Mouse (Mus musculus) hindbrain, embryonic 10.5 days (tissue): ENCODE results near the gene Wfdc17. TPM values are rescaled to one million over a fixed set of nuclear protein-coding genes. Genes with fewer than 3 reads are reported as not detected.

Experiments
- DNase-seq: peaks from one replicate; pipeline ENCODE4 v3.0.0-alpha.2; 2017; ENCODE audit warnings: low spot score
- H3K27ac ChIP-seq: fragments of 300-500 bp; sonication (generic); 2 replicates; pipeline ENCODE4 v1.5.1; 2016; ENCODE audit warnings: mild to moderate bottlenecking, moderate library complexity
- H3K27me3 ChIP-seq: fragments of 300-500 bp; sonication (generic); 2 replicates; pipeline ENCODE4 v1.6.1; 2016; ENCODE audit warnings: mild to moderate bottlenecking; ENCODE audit not compliant: poor library complexity, insufficient read depth, severe bottlenecking
- H3K36me3 ChIP-seq: fragments of 300-500 bp; sonication (generic); 2 replicates; pipeline ENCODE4 v1.6.1; 2016; ENCODE audit warnings: mild to moderate bottlenecking, moderate library complexity
- H3K4me1 ChIP-seq: fragments of 300-500 bp; sonication (generic); replicated peaks from 2 replicates; pipeline ENCODE4 v1.6.1; 2016; ENCODE audit warnings: mild to moderate bottlenecking
- H3K4me3 ChIP-seq: fragments of 300-500 bp; sonication (generic); 2 replicates; pipeline ENCODE4 v1.5.1; 2016; ENCODE audit warnings: mild to moderate bottlenecking, moderate library complexity
- H3K9me3 ChIP-seq: fragments of 300-500 bp; sonication (generic); 2 replicates; pipeline ENCODE4 v1.6.1; 2016; ENCODE audit warnings: mild to moderate bottlenecking, moderate library complexity
- WGBS: fragments of 180-500 bp; shearing (Covaris S2); methylation state at CpG from one replicate; pipeline ENCODE4 v1.1.7; 2016; 5-methylcytosine and 5-hydroxymethylcytosine counted together
- polyA plus RNA-seq: library from polyadenylated mRNA; unstranded; fragments of >200 nt; fragmentation: Nextera tagmentation; extraction: Ambion mirVana; gene quantifications from 2 replicates; pipeline ENCODE4 v1.2.1, GENCODE M21; 2016

Wfdc17 gene
- polyA plus RNA-seq, result 0.31 TPM in 1 of 2 replicates, not detected in the other

- Histone ChIP-seq H3K27ac (no peak within 1 kb of the TSS), H3K4me1 (no peaks in the 10 kb centered on the region), H3K36me3 (no peaks in the 10 kb centered on the region), H3K27me3 (no peaks in the 10 kb centered on the region), H3K9me3 (no peaks in the 10 kb centered on the region), H3K4me3 (no peak within 1 kb of the TSS)
- no peak for DNase-seq
- WGBS, result 66% methylated on average over 1 of the region's 1 CpGs
Observed at GRCm38 (mm10) chr11:83703705-83704104, at the start of gene Wfdc17. Gene Wfdc17 (plus strand): TSS chr11:83703991.

DNA sequence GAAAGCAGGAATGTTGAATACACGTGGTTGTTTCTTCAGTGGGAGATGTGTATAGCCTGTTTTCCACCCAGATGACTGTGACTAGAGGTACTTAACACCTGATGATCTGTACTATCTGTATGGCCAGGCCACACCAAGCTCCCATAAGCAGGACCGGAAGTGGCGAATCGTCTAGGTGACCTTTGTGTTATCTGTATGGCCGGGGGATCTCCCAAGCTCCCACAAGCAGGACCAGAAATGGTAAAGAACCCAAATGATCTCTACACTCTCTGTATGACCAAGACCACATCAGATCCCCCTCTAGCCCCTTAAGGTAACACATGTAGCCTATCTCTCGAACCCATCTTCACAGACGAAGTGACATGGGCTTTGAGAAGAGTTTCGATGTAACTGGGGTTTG is 49.2 kb upstream of the Wfdc17 start:
- DNase-seq, result no peak
- no peaks in the 10 kb centered on the region for H3K36me3 ChIP-seq
- no peaks in the 10 kb centered on the region for H3K27me3 ChIP-seq
- H3K4me3 ChIP-seq, result no peak overlapping the region
- H3K9me3 ChIP-seq, result no peaks in the 10 kb centered on the region
- 88% methylated on average over 8 of the region's 8 CpGs for WGBS
- H3K4me1 ChIP-seq, result no peaks in the 10 kb centered on the region
- no peak overlapping the region for H3K27ac ChIP-seq

DNA sequence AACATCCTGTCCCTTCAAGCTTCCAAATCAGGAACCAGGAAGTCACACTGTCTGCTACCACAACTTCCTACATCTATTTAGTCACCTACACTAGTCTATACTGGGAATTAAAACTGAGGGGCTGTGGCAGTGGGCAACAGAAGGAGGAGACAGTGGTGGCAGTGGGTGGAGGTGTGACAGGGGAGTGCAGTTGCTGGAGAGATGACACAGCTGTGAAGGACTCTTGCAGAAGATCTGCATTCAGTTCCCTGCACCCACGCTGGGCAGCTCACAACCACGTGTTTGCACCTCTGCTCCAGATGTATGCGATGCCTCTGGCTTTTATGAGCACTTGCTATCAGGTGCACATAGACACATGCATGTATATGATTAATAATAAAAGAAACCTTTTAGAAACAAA is 46.3 kb upstream of the Wfdc17 start:
- Histone ChIP-seq H3K27ac (no peak overlapping the region), H3K36me3 (no peaks in the 10 kb centered on the region), H3K4me3 (no peak overlapping the region), H3K9me3 (no peaks in the 10 kb centered on the region), H3K27me3 (no peaks in the 10 kb centered on the region), H3K4me1 (no peaks in the 10 kb centered on the region)
- 73% methylated on average over 3 of the region's 3 CpGs for WGBS
- no peak for DNase-seq

- 81% methylated on average over 6 of the region's 6 CpGs for WGBS
Observed at GRCm38 (mm10) chr11:83658797-83659196, 45.0 kb upstream of the Wfdc17 start.

DNA sequence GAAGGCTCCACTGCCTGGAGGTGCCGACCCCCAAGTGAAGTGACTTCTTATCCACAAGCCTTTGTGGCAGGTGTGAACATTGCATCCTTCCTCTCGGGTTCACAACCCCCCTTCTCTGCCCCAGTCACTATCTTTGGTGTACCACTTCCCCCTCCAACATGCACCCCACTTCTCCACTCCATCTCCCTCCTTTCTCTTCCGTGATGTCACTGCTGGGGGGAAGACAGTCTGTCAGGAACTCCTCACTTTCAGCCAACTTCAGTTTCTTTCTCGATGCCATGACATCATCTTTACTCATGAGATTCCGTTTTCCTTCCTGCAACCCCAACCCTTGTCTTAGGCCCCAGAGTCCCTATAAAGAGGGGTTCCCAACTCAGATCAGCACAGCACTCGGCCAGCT is 41.6 kb upstream of the Wfdc17 start, which contains the start of gene Ccl4:
Ccl4 (plus strand) TSS at position 381 of the 400 bp plus-strand sequence.
- no peak for DNase-seq
- Histone ChIP-seq H3K27me3 (no peaks in the 10 kb centered on the region), H3K4me3 (no peak within 1 kb of the TSS), H3K4me1 (no peaks in the 10 kb centered on the region), H3K36me3 (no peaks in the 10 kb centered on the region), H3K27ac (no peak within 1 kb of the TSS), H3K9me3 (no peaks in the 10 kb centered on the region)
- WGBS, result 84% methylated on average over 6 of the region's 6 CpGs

More at GRCm38 (mm10) chr11:83658797-83659196, 45.0 kb upstream of the Wfdc17 start:
- H3K36me3 ChIP-seq, result no peaks in the 10 kb centered on the region
- no peaks in the 10 kb centered on the region for H3K4me1 ChIP-seq
- no peak overlapping the region for H3K27ac ChIP-seq
- no peaks in the 10 kb centered on the region for H3K27me3 ChIP-seq
- H3K9me3 ChIP-seq, result no peaks in the 10 kb centered on the region
- DNase-seq, result no peak
- H3K4me3 ChIP-seq, result no peak overlapping the region

GRCm38 (mm10) chr11:83663532-83663931 is 40.3 kb upstream of the Wfdc17 start:
- DNase-seq, result no peak
- H3K4me1 ChIP-seq, result no peaks in the 10 kb centered on the region
- no peaks in the 10 kb centered on the region for H3K27me3 ChIP-seq
- no peak overlapping the region for H3K4me3 ChIP-seq
- no peak overlapping the region for H3K27ac ChIP-seq
- no peaks in the 10 kb centered on the region for H3K9me3 ChIP-seq
- H3K36me3 ChIP-seq, result no peaks in the 10 kb centered on the region
- 86% methylated on average over 5 of the region's 5 CpGs for whole genome bisulfite sequencing

GRCm38 (mm10) chr11:83671743-83672142 is 32.0 kb upstream of the Wfdc17 start:
- Histone ChIP-seq H3K4me1 (no peaks in the 10 kb centered on the region), H3K9me3 (no peaks in the 10 kb centered on the region), H3K36me3 (no peaks in the 10 kb centered on the region), H3K27me3 (no peaks in the 10 kb centered on the region), H3K4me3 (no peak overlapping the region), H3K27ac (no peak overlapping the region)
- DNase-seq, result no peak

GRCm38 (mm10) chr11:83675665-83676064 is 28.1 kb upstream of the Wfdc17 start:
- H3K36me3 ChIP-seq, result no peaks in the 10 kb centered on the region
- no peaks in the 10 kb centered on the region for H3K27me3 ChIP-seq
- WGBS, result 86% methylated on average over 1 of the region's 1 CpGs
- no peak overlapping the region for H3K4me3 ChIP-seq
- H3K27ac ChIP-seq, result no peak overlapping the region
- no peaks in the 10 kb centered on the region for H3K9me3 ChIP-seq
- DNase-seq, result no peak
- H3K4me1 ChIP-seq, result no peaks in the 10 kb centered on the region

DNA sequence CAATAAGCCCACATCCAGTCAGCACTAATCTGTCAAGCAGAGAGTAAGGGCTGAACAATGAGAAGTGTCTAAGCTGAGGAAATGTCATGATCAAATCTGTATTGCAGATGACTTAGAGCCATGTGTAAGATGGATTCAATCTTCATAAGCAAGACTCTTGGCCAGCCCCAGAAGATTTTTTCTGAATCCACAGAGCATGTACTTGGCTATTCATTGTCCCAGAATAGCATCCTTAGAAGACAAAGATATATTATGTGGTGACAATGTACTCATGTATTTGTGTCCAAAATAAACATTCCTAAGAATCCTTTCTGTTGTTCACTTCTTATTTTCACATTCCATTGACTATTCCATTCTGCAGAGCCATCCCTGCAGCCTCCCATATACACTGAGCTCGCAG is 13.9 kb upstream of the Wfdc17 start:
- Histone ChIP-seq H3K27ac (no peak overlapping the region), H3K36me3 (no peaks in the 10 kb centered on the region), H3K4me3 (no peak overlapping the region), H3K27me3 (no peaks in the 10 kb centered on the region), H3K4me1 (no peaks in the 10 kb centered on the region), H3K9me3 (no peaks in the 10 kb centered on the region)
- WGBS, result 83% methylated on average over 1 of the region's 1 CpGs
- DNase-seq, result no peak

DNA sequence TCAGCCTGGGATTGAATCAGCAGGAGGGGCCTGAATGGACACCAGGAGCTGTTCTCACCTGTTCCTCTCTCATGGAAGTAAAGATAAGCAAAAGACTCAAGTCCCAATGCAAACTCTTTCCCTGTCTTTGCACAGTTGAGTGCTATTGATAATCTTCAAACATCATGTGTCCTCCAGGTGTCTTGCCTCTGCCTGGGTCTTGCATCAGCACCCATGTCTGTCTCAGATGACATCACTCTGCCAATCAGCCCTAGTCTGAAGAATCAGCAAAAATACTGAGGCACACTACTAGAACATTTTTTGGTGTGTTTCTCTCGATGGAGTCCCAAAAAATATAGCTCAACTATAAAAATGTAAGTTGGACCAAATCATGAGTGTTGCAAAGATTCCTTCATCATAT is 11.8 kb upstream of the Wfdc17 start:
- no peaks in the 10 kb centered on the region for H3K9me3 ChIP-seq
- no peaks in the 10 kb centered on the region for H3K27me3 ChIP-seq
- H3K4me3 ChIP-seq, result no peak overlapping the region
- no peaks in the 10 kb centered on the region for H3K4me1 ChIP-seq
- H3K27ac ChIP-seq, result no peak overlapping the region
- no peaks in the 10 kb centered on the region for H3K36me3 ChIP-seq
- WGBS, result 63% methylated on average over 1 of the region's 1 CpGs
- no peak for DNase-seq

DNA sequence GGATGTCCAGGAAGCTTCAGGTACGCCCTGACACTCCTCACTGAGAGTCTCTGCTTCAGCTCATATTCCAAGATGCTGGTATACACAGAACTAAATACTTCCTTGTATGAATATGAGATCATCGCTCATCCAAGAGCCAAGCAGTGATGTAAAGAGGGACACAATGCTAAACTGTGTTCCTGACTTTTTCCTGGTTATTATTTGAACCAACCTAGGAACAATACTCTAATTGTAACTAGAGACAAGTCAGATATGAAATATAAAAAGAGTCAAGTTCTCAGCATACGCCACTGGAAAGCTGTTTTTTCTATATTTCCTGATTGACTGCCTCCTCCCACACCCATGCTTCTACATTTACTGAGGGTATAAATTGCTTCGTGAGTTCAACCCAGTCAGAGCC is 4.9 kb downstream of the Wfdc17 start, which contains the start of gene Wfdc18:
Wfdc18 (plus strand) TSS at position 301 of the 400 bp plus-strand sequence.
- Histone ChIP-seq H3K4me1 (no peaks in the 10 kb centered on the region), H3K36me3 (no peaks in the 10 kb centered on the region), H3K27ac (no peak within 1 kb of the TSS), H3K9me3 (no peaks in the 10 kb centered on the region), H3K4me3 (no peak within 1 kb of the TSS), H3K27me3 (no peaks in the 10 kb centered on the region)
- no peak for DNase-seq
- 72% methylated on average over 4 of the region's 4 CpGs for WGBS

DNA sequence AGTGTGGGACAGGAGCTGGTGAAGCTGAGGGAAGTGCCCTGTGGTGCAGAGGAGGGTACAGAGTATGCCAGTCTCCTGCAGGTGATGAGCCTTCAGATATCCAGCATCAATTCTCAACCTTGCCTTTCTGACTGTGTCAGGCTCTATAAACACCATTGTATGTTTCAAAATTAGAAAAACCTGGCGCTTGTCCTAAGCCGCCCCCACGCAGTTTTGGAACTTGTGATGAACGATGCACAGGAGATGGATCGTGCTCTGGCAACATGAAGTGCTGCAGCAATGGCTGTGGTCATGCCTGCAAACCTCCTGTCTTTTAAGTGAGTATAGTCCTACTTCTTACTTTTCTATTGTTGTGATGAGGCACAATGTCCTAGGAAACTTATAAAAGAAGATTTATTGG is 5.9 kb downstream of the Wfdc17 start:
- Histone ChIP-seq H3K27me3 (no peaks in the 10 kb centered on the region), H3K9me3 (no peaks in the 10 kb centered on the region), H3K4me3 (no peak overlapping the region), H3K27ac (no peak overlapping the region), H3K36me3 (no peaks in the 10 kb centered on the region), H3K4me1 (no peaks in the 10 kb centered on the region)
- DNase-seq, result no peak
- 93% methylated on average over 5 of the region's 5 CpGs for WGBS

DNA sequence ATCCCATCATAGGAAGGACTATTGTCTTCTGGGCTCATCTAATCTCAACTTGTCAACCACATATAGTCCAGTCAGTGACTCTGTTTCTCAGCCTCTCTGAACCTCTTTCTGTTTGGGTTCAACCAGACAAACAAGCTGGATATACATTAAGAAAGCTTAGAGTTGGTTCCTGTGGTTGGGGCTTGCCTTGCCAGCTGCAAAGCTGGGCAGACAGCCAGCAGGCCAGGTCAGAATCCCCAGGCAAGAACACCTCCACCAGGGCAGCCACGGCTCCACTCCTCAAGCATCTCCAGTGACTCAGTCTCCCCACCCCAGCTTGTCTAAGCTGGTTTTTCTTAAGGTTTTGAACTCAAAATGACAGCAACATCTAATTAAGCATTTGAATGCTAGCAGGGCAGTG is 8.9 kb downstream of the Wfdc17 start:
- 94% methylated on average over 1 of the region's 1 CpGs for WGBS
- no peak for DNase-seq
- no peaks in the 10 kb centered on the region for H3K4me1 ChIP-seq
- no peak overlapping the region for H3K27ac ChIP-seq
- no peaks in the 10 kb centered on the region for H3K27me3 ChIP-seq
- H3K9me3 ChIP-seq, result no peaks in the 10 kb centered on the region
- no peak overlapping the region for H3K4me3 ChIP-seq
- H3K36me3 ChIP-seq, result no peaks in the 10 kb centered on the region

DNA sequence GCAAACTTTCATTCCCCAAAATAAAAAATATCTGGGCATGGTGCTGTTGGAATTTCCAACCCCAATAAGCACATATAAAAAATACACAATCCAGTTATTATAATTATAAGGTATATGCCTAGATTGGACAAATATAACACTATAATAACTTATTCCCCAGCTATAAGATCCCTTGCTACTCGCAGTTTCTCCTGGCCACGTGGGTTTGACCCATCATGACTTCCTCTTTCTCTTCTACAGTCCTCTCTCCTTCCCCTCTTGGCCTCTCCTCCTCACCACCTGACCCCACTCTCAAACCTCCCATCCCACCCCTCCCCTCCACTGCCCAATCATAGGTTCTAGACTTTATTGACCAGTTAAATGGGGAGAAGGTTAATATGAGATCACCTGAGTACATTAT is 10.1 kb downstream of the Wfdc17 start:
- Histone ChIP-seq H3K27ac (no peak overlapping the region), H3K4me1 (no peaks in the 10 kb centered on the region), H3K27me3 (no peaks in the 10 kb centered on the region), H3K4me3 (no peak overlapping the region), H3K36me3 (no peaks in the 10 kb centered on the region), H3K9me3 (no peaks in the 10 kb centered on the region)
- 80% methylated on average over 2 of the region's 2 CpGs for WGBS
- DNase-seq, result no peak
